Mouse (Mus musculus): Measurements from ENCODE around the gene Tnrc18.

Gene Tnrc18

DNA sequence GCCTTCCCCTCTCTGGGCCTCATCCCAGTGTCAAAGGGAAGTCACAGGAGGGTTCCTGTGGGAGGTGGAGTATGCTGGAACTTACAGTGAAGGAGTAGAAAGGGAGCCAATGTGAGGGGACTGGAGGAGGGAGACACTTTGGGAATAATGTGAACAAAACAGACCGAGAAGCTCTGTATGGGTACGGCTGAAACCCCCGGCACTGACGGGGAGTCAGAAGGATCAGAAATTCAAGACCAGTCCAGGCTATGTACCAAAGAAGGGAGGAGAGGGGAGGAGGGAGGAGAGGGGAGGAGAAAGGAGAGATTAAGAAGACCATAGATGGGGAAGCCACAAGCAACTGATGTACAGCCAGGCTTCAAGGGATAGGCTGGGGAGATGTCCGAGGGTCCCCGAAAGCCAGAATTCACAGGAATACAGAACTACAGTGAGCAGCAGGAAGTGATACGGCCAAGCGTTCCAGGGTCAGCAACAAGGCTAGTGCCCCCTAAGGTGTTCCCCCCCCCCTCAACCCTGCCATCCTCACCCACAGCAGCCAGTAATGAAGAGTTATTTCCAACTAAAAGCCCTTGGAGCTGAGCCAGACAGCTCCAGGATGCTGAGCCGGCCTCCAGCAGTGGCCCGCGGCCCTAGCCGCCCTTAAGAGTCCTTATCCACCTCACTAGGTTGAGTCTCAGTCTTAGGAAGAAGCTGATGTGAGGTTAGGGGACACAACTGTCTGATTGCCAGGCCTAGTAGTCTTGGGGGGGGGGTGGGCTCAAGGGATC lies 124.3 kb downstream of the Tnrc18 start:
- DNase-seq (ENCODE audit: low read depth, low spot score), result no peak

DNA sequence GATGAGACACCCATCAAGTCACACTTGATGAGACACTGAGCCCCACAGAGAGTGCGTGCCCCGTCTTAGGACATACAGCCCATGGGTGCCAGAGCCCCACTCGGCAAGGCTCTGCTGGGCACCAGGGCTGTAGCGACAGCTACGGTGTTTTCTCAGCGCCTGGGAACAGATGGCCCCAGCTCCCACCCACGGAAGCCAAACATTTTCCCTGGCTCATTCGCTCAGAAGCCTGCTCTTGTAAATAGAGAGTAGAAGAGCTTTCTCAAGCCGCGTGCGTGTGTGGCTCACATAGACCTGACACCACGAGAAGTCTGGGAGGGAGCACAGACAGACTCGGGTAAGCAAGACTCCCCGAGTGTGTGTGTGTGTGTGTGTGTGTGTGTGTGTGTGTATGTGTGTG lies 125.2 kb downstream of the Tnrc18 start, which contains the start of gene Slc29a4:
TSS of gene Slc29a4 (plus strand) at position 265 of the 400 bp plus-strand sequence.
- no peak for DNase-seq (ENCODE audit: low read depth, low spot score)

DNA sequence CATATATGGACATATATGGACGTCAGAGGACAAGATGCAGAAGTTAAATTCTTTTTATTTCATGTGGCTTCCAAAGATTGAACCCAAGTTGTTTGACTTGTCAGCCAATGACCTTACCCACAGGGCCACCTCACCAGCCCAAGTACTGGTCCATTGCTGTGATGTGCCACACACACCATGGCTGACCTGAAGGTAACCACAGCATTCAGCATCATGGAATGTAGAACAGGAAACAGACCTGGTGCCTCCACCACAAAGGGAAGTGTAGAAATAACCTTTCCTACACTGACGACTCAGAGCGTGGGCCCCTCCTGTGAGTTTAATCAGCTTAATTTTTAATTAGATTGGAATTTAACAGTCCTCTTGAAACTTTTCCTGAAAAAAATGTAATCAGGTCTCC lies 127.1 kb downstream of the Tnrc18 start:
- no peak for DNase-seq (ENCODE audit: low read depth, low spot score)

DNA sequence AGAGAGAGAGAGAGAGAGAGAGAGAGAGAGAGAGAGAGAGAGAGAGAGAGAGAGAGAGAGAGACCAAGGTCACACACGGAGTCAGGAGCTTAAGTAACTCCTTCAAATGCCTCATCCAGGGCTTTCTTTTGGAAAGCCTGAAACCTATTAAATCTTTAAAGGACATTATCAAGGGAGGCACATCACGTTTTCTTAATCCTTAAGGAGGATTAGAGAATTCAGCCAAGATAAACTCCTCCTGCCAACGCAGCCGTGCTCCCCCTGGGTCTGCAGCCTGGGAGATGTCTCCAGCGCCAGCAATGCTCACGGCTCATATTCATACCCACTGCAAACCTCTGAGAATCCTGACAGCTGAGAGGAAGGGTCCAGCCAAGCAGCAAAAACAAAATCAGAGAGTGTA lies 128.6 kb downstream of the Tnrc18 start:
- DNase-seq (ENCODE audit: low read depth, low spot score), result no peak

DNA sequence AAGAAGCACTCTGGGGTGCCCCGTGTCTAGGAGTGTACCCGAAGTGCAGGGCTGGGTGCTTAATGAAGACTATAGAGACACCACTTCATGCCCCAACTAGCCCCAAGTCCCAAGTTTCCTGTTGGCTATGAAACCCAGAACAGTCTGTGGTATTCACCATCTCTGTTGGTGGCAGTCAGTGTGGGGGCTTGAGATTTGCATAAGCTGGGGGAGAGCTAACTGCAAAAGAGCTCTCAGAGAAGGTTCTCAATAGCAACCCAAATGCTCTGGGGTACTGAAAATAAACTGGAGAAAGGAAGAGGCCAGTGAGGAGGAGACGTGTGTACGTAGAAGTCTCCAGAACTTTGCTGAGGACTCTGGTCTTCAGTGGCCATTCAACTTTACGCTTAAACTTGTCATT lies 134.9 kb downstream of the Tnrc18 start:
- no peak for DNase-seq (ENCODE audit: low read depth, low spot score)

DNA sequence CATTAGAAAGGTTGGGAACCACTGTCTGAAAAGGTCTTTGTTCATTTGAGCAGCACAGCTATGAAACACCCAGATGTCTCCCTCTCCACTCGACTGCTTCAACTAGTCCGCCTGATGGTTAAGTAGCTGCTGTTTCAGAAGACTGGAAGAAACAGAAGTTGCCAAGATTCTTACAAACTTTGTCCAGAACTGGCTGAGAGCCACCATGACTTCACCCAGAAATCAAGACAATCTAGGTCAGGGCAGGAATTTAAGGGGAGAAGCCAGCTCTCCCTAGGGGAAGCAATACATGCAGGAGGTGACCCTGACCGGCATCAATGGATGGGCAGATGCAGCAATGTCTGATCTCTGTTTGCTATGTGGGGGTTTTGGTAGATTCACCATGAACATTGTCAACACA lies 135.6 kb downstream of the Tnrc18 start:
- DNase-seq (ENCODE audit: low read depth, low spot score), result peak; percentile 26

DNA sequence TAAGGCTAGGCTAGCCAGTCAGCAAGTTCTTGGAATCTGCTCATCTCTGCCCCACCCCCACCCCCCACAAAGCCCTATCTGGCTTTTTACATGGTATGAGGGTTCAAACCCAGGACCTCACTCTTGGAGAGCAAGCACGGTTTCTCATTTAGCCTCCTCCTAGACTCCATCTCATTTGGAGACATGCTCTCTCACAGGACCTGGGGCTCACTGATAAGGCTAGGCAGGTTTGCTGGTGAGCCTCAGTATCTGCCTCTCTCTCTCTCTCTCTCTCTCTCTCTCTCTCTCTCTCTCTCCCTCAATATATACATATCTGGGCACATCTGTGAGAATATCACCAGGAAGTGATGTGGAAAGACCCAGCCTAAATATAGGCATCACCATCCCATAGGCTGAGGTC lies 138.4 kb downstream of the Tnrc18 start:
- DNase-seq (ENCODE audit: low read depth, low spot score), result no peak

DNA sequence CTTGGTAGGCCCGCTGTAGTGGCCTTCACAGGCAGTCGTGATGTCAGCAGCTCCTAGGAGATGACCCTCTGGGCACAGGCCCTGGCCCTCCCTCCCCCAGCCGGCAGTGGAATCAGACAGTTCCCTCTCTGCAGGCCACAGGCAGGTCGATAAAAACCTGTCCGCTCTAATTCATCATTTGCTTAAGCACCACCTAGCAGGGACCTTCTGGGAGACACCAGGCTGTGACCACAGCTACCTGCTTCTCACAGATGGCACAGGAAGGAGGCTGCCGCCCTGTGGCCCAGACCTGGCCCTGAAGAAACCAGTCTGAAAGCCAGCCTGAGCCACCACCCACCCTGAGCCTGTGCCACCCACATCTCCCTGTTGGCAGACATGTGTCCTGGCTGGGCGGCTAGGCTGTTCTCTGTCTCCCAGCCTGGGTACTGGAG lies 139.3 kb downstream of the Tnrc18 start:
- no peak for DNase-seq (ENCODE audit: low read depth, low spot score)

All from skeletal muscle tissue, adult 2 months (tissue).